Mouse (Mus musculus) ZHBTc4 (cell line): ENCODE measurements around the gene Olfr692.
"Not testable (repeated sequence)": the region's sequence is repeated elsewhere in the genome, so short reads cannot be mapped to it uniquely, and the experiment has no call there.

ENCODE experiments used
- DNase-seq: peaks from one replicate; pipeline ENCODE4 v3.0.0-alpha.2; 2011; ENCODE audit warnings: low read depth, low spot score

Gene Olfr692

GRCm38 (mm10) chr7:105367930-105368329 lies at the start of gene Olfr692:
Gene Olfr692 (plus strand): TSS chr7:105368230.
- no peak for DNase-seq

- DNase-seq, result no peak
These were observed 42.7 kb upstream of the Olfr692 start for GRCm38 (mm10) chr7:105325302-105325701.

GRCm38 (mm10) chr7:105334004-105334403 lies 34.0 kb upstream of the Olfr692 start, which contains the start of gene Olfr690:
Gene Olfr690 (minus strand): TSS chr7:105334104.
- no peak for DNase-seq

- no peak for DNase-seq
These were observed 25.9 kb upstream of the Olfr692 start, which contains the start of gene Olfr691 for GRCm38 (mm10) chr7:105342170-105342569. Gene Olfr691 (minus strand): TSS chr7:105342270.

GRCm38 (mm10) chr7:105342752-105343151 lies 25.3 kb upstream of the Olfr692 start:
- no peak for DNase-seq

- DNase-seq, result not testable (repeated sequence)
These were observed 12.0 kb upstream of the Olfr692 start for GRCm38 (mm10) chr7:105356064-105356463.

- DNase-seq, result not testable (repeated sequence)
These were observed 11.5 kb upstream of the Olfr692 start for GRCm38 (mm10) chr7:105356487-105356886.

- no peak for DNase-seq
These were observed 6.3 kb upstream of the Olfr692 start for GRCm38 (mm10) chr7:105361713-105362112.

- no peak for DNase-seq
These were observed 762 bp upstream of the Olfr692 start for GRCm38 (mm10) chr7:105367268-105367667.

- no peak for DNase-seq
These were observed 491 bp downstream of the Olfr692 start for GRCm38 (mm10) chr7:105368521-105368920.

GRCm38 (mm10) chr7:105372912-105373311 lies 4.9 kb downstream of the Olfr692 start:
- DNase-seq, result no peak

GRCm38 (mm10) chr7:105373509-105373908 lies 5.5 kb downstream of the Olfr692 start:
- no peak for DNase-seq

GRCm38 (mm10) chr7:105373976-105374375 lies 5.9 kb downstream of the Olfr692 start:
- no peak for DNase-seq

GRCm38 (mm10) chr7:105374866-105375265 lies 6.8 kb downstream of the Olfr692 start, which contains the start of gene Gm5901:
Gene Gm5901 (plus strand): TSS chr7:105375038.
- DNase-seq, result no peak

- no peak for DNase-seq
These were observed 12.3 kb downstream of the Olfr692 start for GRCm38 (mm10) chr7:105380329-105380728.

GRCm38 (mm10) chr7:105387696-105388095 lies 19.7 kb downstream of the Olfr692 start:
- no peak for DNase-seq

- no peak for DNase-seq
These were observed 22.2 kb downstream of the Olfr692 start for GRCm38 (mm10) chr7:105390236-105390635.

- no peak for DNase-seq
These were observed 26.6 kb downstream of the Olfr692 start for GRCm38 (mm10) chr7:105394606-105395005.

- DNase-seq, result no peak
These were observed 27.2 kb downstream of the Olfr692 start for GRCm38 (mm10) chr7:105395131-105395820.

- DNase-seq, result no peak
These were observed 28.1 kb downstream of the Olfr692 start for GRCm38 (mm10) chr7:105396126-105396525.

- no peak for DNase-seq
These were observed 31.3 kb downstream of the Olfr692 start for GRCm38 (mm10) chr7:105399058-105399934.

GRCm38 (mm10) chr7:105399935-105400624 lies 32.0 kb downstream of the Olfr692 start, which contains the start of gene Fam160a2:
Gene Fam160a2 (minus strand): TSS chr7:105400054.
- DNase-seq, result peak; percentile 100
